Comparison of ENCODE assay signal across 14 mouse cellular contexts in the genomic region with DNA sequence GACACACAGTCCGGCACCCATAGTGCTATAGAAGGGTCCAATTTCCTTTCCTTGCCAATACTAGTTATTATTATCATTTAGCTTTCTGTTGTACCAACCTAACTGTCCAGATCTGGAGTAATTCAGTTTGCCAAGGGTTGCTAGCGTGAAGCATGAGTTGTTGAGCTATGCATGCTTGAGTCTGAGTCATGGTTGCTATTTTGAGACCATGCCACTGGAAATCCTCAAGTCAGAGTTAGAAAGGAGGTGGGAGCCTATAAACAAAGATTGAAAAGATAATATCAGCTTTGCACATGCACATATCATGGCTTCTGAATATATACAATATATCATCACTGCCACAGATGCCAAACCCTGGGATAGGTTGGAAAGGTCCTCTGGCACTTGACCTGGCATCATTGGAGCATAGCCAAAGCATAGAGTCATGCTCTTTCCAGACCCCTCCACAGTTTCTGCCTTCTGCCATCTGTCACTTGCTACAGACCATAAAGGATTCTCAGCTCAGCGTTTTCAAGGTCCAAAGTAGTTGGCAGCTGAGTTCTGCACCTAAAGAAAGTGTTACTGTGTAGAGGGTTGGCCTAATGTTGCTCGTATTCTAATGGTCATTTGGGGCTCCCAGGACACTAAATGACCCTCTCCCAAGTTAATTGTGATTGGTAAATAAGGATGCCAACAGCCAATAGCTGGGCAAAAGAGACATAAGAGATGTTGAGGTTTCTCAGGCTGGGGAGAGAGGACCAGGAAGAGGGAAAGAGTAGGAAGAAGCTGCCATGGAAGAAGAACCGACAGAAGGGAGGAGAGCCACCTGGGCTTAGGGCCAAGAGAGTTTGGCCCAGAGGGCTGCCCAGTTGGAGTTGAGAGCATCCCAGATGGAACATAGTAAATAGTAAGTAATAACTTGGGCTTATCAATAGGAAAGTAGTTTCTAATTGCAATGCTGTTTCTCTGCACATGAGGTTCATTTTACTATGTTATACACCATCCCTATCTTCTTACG.
A peak's percentile ranks its signal among the peaks of the same experiment; 100 is the strongest.
DNase-seq lines count a peak whose midpoint lies in the region; ATAC-seq lines count a peak whose summit lies in the region.
"Had no signal": no experiment of that assay in that cellular context is flagged by ENCODE, and none has a peak within 500 bp of the region (broad histone marks: within the 10 kb centered on the region; RNA-seq: fewer than 3 reads in every experiment).

No protein-coding gene starts in this region.

- peak overlapping the region; percentile 30 to 82 for H3K27ac ChIP-seq in heart, embryonic 14.5 days (replicated peaks in 1 of 2; ENCODE audit: control insufficient read depth in 1 of 2, insufficient read depth in 1 of 2, low read depth in 2 of 2, low read length in 2 of 2)
- H3K27ac ChIP-seq: kidney, postnatal 0 days; liver, embryonic 14.5 days; stomach, embryonic 15.5 days had no signal

- peaks cover 8 to 22% of the 10 kb centered on the region in 2 experiments for H3K4me1 ChIP-seq in heart, embryonic 14.5 days (ENCODE audit: control insufficient read depth in 2 of 2, insufficient read depth in 2 of 2, low read length in 2 of 2)
- H3K4me1 ChIP-seq: stomach, embryonic 15.5 days had no signal

- H3K4me3 ChIP-seq in heart, embryonic 14.5 days (ENCODE audit: control insufficient read depth in 1 of 2, insufficient read depth in 1 of 2, low read depth in 1 of 2, low read length in 2 of 2), result no peak overlapping the region
- H3K4me3 ChIP-seq: stomach, embryonic 15.5 days had no signal

- peak; percentile 54; the same call in 1 of the 2 replicates for ATAC-seq in heart, embryonic 14.5 days (ENCODE audit: insufficient number of reproducible peaks, insufficient read depth, low FRiP score, low read depth)
- no peak for ATAC-seq in megakaryocyte progenitor cell, adult 5-6 weeks (replicated peaks; ENCODE audit: poor library complexity)
- ATAC-seq: midbrain, embryonic 16.5 days had no signal

- DNase-seq in heart, adult 11 months, result no peak
- DNase-seq in 3134 (ENCODE audit: extremely low read depth, insufficient read length, low spot score) (peak; percentile 61), NIH3T3 (ENCODE audit: low read depth) (peak; percentile 34)
- DNase-seq in cerebellum, postnatal 10 days, result peak; percentile 93 to 94
- DNase-seq in spleen, adult 12 weeks (ENCODE audit: low spot score), result no peak
- DNase-seq: gastrocnemius, postnatal 36 days; lung, postnatal 4 days; right cerebral cortex, postnatal 4 days had no signal

- H3K4me2 ChIP-seq in heart, embryonic 14.5 days (ENCODE audit: low read length), result peak overlapping the region; percentile 15; the same call in 1 of the 2 replicates
- H3K4me2 ChIP-seq: stomach, embryonic 15.5 days had no signal

- H3K9ac ChIP-seq in heart, embryonic 14.5 days (ENCODE audit: low read length), result no peak overlapping the region
- H3K9ac ChIP-seq: liver, embryonic 14.5 days; stomach, embryonic 15.5 days had no signal

- no peaks in the 10 kb centered on the region for H3K9me3 ChIP-seq in heart, embryonic 14.5 days (ENCODE audit: control insufficient read depth, low read length)
- H3K9me3 ChIP-seq: stomach, embryonic 15.5 days had no signal

- 46% methylated on average over 6 of the region's 6 CpGs for WGBS in heart, embryonic 14.5 days

- H3K27me3 ChIP-seq in heart, embryonic 14.5 days (ENCODE audit: control insufficient read depth, insufficient read depth, low read length), result no peaks in the 10 kb centered on the region
- H3K27me3 ChIP-seq: stomach, embryonic 15.5 days had no signal

- no peaks in the 10 kb centered on the region for H3K36me3 ChIP-seq in heart, embryonic 14.5 days (ENCODE audit: control insufficient read depth, insufficient read depth, low read length)
- H3K36me3 ChIP-seq: stomach, embryonic 15.5 days had no signal

Comparison
In these comparisons a context has a peak if more than half of its experiments do, and no peak if none do; other contexts are left out.
1. DNase-seq: peak in 3134 (single experiment), NIH3T3 (single experiment) and cerebellum, postnatal 10 days (2 of 2); none in heart, adult 11 months (single experiment) and spleen, adult 12 weeks (single experiment).